Mouse (Mus musculus) bone marrow macrophage, adult 2 months (primary cell): ENCODE measurements around the gene Tspan7.

ENCODE experiments used
- CTCF ChIP-seq: IDR thresholded peaks from 2 replicates; pipeline ENCODE4 v1.5.1; 2012; ENCODE audit warnings: low read depth, mild to moderate bottlenecking, low read length, moderate library complexity
- POLR2A ChIP-seq: IDR thresholded peaks from 2 replicates; pipeline ENCODE4 v1.6.1; 2012; ENCODE audit warnings: mild to moderate bottlenecking, low read depth, low read length, borderline replicate concordance

- TF ChIP-seq CTCF, result no peak
- TF ChIP-seq POLR2A, result no peak
Measured at GRCm38 (mm10) chrX:10539482-10540166, 54.7 kb downstream of the Tspan7 start.
